Mouse (Mus musculus): ENCODE results near the gene Zfp595. TPM values are rescaled to one million over a fixed set of nuclear protein-coding genes. Genes with fewer than 3 reads are reported as not detected.

The Zfp595 gene
- 1.1 TPM in 2 replicates for polyA plus RNA-seq (2015; fragmentation: Nextera tagmentation; extraction: Ambion mirVana)

DNA sequence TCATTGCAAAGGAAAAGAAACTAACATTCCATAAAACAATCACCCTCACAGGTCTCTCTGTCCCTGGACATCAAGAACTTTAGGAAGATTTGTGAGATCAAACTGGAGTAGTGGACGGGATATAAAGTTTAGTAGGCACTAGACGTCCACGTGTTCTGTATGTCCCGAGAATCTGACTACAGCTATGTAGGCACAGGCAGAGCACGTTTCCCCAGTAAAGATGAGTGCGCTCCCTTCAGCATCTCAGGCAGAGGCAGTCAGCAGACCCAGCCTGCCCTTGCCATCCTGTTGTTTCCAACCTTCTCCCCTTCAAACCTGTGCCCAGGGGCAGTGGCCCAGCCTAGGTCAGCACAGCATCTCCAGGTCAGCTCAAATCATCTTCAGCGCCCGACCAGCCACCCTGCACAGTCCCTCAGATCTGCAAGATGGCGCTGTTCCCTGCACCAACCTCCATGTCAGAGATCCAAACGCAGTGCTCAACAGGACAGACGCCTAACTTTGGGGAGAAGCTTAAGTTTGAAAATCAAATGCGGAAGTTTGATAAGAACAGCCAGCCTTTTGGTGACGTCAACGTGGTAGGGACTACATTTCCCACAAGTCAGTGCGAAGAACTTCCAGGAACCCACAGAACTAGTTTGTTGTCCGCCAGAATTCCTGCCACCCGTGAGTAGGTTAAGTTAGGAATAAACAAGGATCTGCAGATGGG, at the start of gene Zfp595:
Zfp595 (minus strand) TSS at position 552 of the 706 bp plus-strand sequence.

DNA sequence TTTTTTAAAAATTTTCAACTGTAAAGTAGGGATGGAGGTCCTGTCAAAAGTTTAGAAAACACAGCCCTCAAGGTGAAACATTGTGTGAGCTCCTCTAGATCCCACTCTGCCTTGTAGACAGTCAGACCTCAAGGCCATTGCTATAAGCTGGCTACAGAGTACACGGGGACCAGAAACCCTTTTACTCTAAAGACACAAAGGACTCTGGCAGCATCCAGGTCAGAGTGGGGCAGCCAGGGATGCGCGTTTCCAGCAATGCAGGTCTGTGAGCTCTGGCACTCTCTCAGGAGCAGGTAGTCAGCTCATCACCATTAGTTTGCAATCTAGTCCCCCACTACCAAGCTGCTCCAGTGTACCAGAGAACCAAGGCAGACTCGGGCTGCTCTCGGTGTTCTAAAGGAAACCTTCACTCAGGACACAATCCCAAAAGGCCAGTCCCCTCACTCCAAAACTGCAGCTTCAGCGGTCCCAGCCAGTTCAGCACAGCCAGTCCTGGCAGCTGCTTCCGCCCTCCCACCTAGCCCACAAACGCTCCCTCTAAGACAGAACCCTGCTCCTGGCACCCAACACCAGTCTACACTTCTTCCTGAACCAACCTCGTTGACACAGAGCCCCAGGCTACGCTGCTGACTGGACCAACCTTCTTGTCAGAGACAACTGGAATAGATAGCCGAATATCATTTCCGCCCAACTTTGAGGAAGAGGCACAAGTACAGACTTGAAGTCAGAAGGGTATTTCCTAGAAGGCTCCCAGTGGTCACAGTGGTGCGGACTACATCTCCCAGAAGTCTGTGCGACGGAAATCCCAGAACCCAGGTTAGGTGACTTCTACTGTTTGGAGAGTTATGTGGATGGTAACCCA, 42.9 kb upstream of the Zfp595 start, which contains the start of the genes Gm28041 and Zfp456:
Gm28041 (minus strand) TSS at position 684 of the 862 bp plus-strand sequence.
Zfp456 (minus strand) TSS at position 761 of the 862 bp plus-strand sequence.

DNA sequence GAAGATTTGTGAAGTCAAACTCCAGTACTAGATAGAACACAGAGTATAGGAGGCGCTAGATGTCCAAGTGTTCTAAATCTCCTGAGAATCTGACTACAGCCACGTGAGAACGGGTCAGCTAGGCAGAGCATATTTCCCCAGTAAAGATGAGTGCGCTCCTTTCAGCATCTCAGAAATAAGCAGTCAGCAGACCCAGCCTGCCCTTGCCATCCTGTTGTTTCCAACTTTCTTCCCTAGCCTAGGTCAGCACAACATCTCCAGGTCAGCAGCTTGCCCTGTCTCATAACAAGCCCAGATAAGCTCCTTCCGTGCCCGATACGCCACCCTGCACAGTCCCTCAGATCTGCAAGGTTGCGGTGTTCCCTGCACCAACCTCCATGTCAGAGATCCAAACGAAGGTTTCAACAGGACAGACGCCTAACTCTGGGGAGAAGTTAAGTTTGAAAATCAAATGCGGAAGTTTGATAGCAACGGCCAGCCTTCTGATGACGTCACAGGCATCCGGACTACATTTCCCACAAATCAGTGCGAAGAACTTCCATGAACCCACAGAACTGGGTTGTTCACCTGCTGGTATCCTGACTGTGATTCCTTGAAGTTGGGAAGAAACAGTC, 27.9 kb upstream of the Zfp595 start, which contains the start of the genes Gm28044 and Zfp953:
Gm28044 (minus strand) TSS at position 406 of the 614 bp plus-strand sequence.
Zfp953 (minus strand) TSS at position 475 of the 614 bp plus-strand sequence.

DNA sequence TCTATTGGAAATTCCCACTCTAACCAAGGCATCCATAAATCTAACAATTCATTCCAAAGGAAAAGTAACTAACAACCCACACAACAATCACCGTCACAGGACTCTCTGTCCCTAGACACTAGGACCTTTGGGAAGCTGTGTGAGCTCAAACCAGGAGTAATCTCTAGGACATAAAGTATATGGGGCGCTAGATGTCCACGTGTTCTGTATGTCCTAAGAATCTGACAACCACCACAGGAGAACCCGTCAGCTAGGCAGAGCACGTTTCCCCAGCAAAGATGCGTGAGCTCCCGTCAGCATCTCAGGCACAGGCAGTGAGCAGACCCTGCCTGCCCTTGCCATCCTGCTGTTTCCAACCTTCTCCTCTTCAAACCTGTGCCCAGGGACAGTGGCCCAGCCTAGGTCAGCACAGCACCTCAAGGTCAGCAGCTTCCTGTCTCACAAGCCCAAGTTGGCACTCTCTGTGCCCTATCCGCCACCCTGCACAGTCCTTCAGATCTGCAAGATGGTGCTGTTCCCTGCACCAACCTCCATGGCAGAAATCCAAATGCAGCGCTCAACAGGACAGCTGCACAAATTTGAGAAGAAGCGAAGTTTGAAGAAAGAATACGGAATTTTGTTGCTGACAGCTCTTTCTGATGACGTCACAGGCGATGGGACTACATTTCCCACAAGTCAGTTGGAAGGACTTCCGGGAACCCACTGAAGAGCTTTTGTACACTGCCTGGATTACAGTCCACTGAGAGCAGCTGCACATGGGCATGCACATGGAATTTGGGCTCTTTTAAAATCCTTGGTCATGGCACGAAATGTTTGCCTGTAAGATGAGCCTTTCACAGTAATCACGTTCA, 26.3 kb downstream of the Zfp595 start, which contains the start of gene Zfp457:
Zfp457 (minus strand) TSS at position 664 of the 851 bp plus-strand sequence.

DNA sequence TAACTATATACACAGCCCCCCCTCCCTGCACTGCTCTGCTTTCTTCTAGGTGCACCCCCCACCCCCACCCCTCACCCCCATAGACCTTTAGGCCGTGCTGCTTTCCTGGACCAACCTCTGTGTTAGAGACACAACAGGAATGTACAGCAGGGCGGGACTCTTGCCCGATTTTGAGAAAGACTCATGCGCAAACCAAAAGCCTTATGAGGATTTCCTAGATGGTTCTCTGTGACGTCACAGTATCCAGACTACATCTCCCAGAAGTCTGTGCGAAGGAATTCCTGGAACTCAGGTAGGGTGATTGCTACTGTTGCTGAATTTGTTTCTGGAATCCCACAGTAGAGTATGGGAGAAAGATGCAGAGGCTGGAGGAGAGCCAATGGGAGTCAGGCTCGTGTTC, 54.1 kb downstream of the Zfp595 start, which contains the start of gene Zfp458:
Zfp458 (minus strand) TSS at position 153 of the 400 bp plus-strand sequence.

Other genes with a start within 250 kb of the Zfp595 start
- 1.7 and 1.8 TPM in 2 replicates for gene Zfp708, start 234.6 kb downstream of the Zfp595 start, polyA plus RNA-seq (2015; fragmentation: Nextera tagmentation; extraction: Ambion mirVana)
- gene Gm28557, start 224.0 kb downstream of the Zfp595 start, polyA plus RNA-seq (2015; fragmentation: Nextera tagmentation; extraction: Ambion mirVana), result 1.4 and 2.0 TPM in 2 replicates
- gene Rslcan18, start 216.3 kb downstream of the Zfp595 start, polyA plus RNA-seq (2015; fragmentation: Nextera tagmentation; extraction: Ambion mirVana), result 0.08 and 0.14 TPM in 2 replicates
- 0.50 and 0.55 TPM in 2 replicates for gene Zfp759, start 210.9 kb downstream of the Zfp595 start, polyA plus RNA-seq (2015; fragmentation: Nextera tagmentation; extraction: Ambion mirVana)
- gene Rsl1, start 159.4 kb downstream of the Zfp595 start, polyA plus RNA-seq (2015; fragmentation: Nextera tagmentation; extraction: Ambion mirVana), result 3.3 and 3.8 TPM in 2 replicates
- gene Zfp455, start 138.1 kb downstream of the Zfp595 start, polyA plus RNA-seq (2015; fragmentation: Nextera tagmentation; extraction: Ambion mirVana), result 0.47 and 0.77 TPM in 2 replicates
- 0.46 and 1.0 TPM in 2 replicates for gene Zfp458, start 54.1 kb downstream of the Zfp595 start, polyA plus RNA-seq (2015; fragmentation: Nextera tagmentation; extraction: Ambion mirVana)
- 0.30 TPM in 1 of 2 replicates, not detected in the other for gene Zfp457, start 26.1 kb downstream of the Zfp595 start, polyA plus RNA-seq (2015; fragmentation: Nextera tagmentation; extraction: Ambion mirVana)
- gene Gm28044, start 28.0 kb upstream of the Zfp595 start, polyA plus RNA-seq (2015; fragmentation: Nextera tagmentation; extraction: Ambion mirVana), result 0.52 TPM in 1 of 2 replicates, not detected in the other
- gene Zfp953, start 28.0 kb upstream of the Zfp595 start, polyA plus RNA-seq (2015; fragmentation: Nextera tagmentation; extraction: Ambion mirVana), result 0.45 and 0.47 TPM in 2 replicates
- gene Gm28041, start 43.2 kb upstream of the Zfp595 start, polyA plus RNA-seq (2015; fragmentation: Nextera tagmentation; extraction: Ambion mirVana), result 0.22 and 0.26 TPM in 2 replicates
- gene Zfp456, start 43.2 kb upstream of the Zfp595 start, polyA plus RNA-seq (2015; fragmentation: Nextera tagmentation; extraction: Ambion mirVana), result 0.43 and 0.44 TPM in 2 replicates
- gene Zfp429, start 67.2 kb upstream of the Zfp595 start, polyA plus RNA-seq (2015; fragmentation: Nextera tagmentation; extraction: Ambion mirVana), result 3.5 and 3.6 TPM in 2 replicates
- 0.48 and 1.3 TPM in 2 replicates for gene Zfp459, start 88.8 kb upstream of the Zfp595 start, polyA plus RNA-seq (2015; fragmentation: Nextera tagmentation; extraction: Ambion mirVana)
- 4.8 and 5.0 TPM in 2 replicates for gene Zfp874a, start 119.1 kb upstream of the Zfp595 start, polyA plus RNA-seq (2015; fragmentation: Nextera tagmentation; extraction: Ambion mirVana)
- 1.7 and 1.9 TPM in 2 replicates for gene Zfp874b, start 151.7 kb upstream of the Zfp595 start, polyA plus RNA-seq (2015; fragmentation: Nextera tagmentation; extraction: Ambion mirVana)
- 5.0 and 5.2 TPM in 2 replicates for gene Zfp58, start 168.0 kb upstream of the Zfp595 start, polyA plus RNA-seq (2015; fragmentation: Nextera tagmentation; extraction: Ambion mirVana)
- gene Gm26965, start 193.6 kb upstream of the Zfp595 start, polyA plus RNA-seq (2015; fragmentation: Nextera tagmentation; extraction: Ambion mirVana), result not detected in 2 replicates
- 26.4 and 29.8 TPM in 2 replicates for gene Zfp87, start 193.6 kb upstream of the Zfp595 start, polyA plus RNA-seq (2015; fragmentation: Nextera tagmentation; extraction: Ambion mirVana)
- 4.0 and 5.1 TPM in 2 replicates for gene Zfp748, start 221.3 kb upstream of the Zfp595 start, polyA plus RNA-seq (2015; fragmentation: Nextera tagmentation; extraction: Ambion mirVana)

All from urinary bladder, postnatal 0 days (tissue).